Mouse (Mus musculus): ENCODE data around the gene Wdr63.

DNA sequence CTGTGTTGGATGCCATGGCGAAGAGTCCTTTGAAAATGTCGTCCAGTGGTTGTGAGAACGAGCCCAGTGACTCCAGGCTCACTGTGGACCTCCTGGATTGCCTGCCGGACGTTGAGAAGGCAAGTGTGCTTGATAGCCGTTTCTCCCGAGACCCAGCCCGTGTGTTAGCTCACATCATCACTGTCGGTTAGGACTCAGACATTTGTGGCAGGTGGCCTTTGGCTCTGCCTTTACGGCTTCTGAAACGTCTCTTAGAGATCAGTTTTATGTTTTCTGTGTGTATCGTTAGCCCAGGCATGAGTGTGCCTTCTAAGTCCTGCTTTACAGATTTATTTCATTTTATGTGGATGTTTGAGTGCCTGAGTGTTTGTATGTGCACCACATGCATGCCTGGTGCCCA, 93.6 kb downstream of the Wdr63 start:
- no peak for TF ChIP-seq CTCF (IDR thresholded peaks at IDR 0.05; ENCODE audit: borderline replicate concordance, insufficient read depth, low read length)
- no peak for TF ChIP-seq POLR2A (IDR thresholded peaks at IDR 0.05; ENCODE audit: low read depth, low read length)
